Mouse (Mus musculus) urinary bladder, adult 2 months (tissue): ENCODE data around the gene Lmo3. TPM values are rescaled to one million over a fixed set of nuclear protein-coding genes. Genes with fewer than 3 reads are reported as not detected.

Source experiments
- polyA plus RNA-seq: library from polyadenylated mRNA; depleted of rRNA; stranded (reverse); fragments of >200 nt; gene quantifications from 2 replicates; pipeline ENCODE4 v1.2.3, GENCODE M21; 2012; rRNA removed

Lmo3 gene
- polyA plus RNA-seq, 1 experiment = 0.87 TPM

Other genes starting within 250 kb of the Lmo3 start
- gene Igbp1b, start 76.6 kb upstream of the Lmo3 start, polyA plus RNA-seq = not detected in 2 replicates